Mouse (Mus musculus): ENCODE measurements around the gene Rps6kl1.

DNA sequence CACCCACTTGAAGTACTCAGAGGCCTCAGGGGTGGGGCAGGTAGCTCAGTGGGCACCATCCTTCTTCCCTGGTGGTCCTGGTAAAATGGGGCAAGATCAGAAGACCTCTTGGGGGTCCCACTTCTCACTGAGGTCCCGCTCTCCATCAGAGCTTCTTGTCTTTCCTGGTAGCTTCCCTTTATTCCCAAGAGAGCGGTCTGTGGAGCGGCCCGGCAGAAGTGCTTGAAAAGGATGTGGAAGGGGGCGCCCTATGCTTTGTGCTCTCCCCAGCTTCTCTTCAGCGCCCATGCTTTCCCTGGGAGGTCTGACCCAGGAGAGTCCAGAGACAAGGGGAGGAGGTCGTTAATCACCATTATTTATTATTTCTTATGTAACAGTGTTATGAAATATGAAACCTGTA, 46.3 kb upstream of the Rps6kl1 start:
- no peak for TF ChIP-seq MAX (IDR thresholded peaks at IDR 0.05; ENCODE audit: low read length)
- no peak for TF ChIP-seq POLR2A (IDR thresholded peaks at IDR 0.05; ENCODE audit: low read depth, low read length)
- TF ChIP-seq JUND (conservative IDR thresholded peaks at IDR 0.05; ENCODE audit: low read depth, low read length): no peak
- no peak for TF ChIP-seq USF1 (IDR thresholded peaks at IDR 0.05; ENCODE audit: low read depth, low read length)
- no peak for TF ChIP-seq CTCF (conservative IDR thresholded peaks at IDR 0.05 in 1 of 2, IDR thresholded peaks at IDR 0.05 in 1 of 2; ENCODE audit: low read depth in 2 of 2, low read length in 2 of 2)
- no peak for TF ChIP-seq EP300 (IDR thresholded peaks at IDR 0.05; ENCODE audit: low read length)
- no peak for TF ChIP-seq CHD2 (IDR thresholded peaks at IDR 0.05; ENCODE audit: low read length)
